Mouse (Mus musculus): ENCODE measurements around the gene Arhgap44.

Gene Arhgap44

DNA sequence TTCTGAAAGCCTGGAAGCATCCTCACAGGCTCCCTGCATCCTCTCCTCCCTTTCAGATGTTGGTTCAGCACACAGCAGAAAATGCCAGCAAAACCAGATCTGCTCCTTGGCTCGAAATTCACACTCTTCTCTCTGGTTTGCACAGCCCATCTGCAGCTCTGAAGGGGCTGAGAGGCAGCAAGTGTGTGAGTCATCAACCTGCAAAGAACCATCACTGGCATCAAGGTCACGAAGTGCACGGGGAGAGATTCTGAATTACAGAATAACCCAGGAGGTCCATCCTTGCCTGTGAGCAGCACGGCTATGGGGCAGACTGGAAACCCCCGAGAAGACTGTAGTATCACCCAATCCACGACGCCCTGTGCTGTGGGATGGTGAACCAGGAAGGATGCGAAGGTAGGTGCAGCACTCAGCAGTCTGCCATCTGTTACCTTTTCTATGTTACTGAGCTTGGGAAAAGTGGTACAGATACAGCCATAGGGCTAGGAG lies 27.5 kb downstream of the Arhgap44 start:
- no peak for DNase-seq

DNA sequence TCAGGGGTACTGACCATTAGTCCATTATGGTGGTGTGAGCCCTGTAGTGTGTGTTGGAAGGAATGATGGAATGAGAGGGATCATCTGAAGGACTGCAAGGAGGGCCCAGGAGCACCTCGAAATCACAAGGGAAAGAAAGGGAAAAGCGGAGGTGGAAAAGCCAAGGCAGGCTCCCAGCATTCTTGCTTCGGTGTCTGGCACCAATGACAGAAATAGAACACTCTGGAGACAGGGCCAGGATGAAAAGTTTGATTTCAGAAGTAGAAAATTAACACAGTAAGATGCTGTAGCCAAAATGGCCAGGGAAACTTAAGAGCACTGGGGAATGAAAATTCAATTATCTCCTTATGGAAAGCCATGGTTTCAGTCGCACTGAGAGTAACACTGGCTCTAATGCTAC lies 29.1 kb downstream of the Arhgap44 start:
- no peak for DNase-seq

DNA sequence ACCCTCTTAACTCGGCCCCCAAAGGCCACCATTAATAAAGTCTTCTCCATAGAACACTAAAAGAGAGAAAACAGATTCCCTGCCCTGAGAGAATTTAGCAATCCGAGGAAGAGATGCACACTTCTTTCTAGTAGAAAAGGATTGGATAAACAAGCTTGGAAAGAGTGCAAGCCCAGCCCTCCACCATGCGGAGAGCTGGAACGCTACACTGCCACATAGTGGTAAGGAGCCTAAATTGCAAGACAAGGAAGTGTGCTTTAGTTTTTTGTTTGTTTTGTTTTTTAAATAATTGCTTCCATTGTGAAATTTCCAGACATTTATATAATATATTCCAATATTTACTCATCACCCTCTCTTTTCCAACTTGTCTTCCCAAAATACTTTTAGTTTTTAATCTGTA lies 33.7 kb downstream of the Arhgap44 start:
- DNase-seq = no peak

DNA sequence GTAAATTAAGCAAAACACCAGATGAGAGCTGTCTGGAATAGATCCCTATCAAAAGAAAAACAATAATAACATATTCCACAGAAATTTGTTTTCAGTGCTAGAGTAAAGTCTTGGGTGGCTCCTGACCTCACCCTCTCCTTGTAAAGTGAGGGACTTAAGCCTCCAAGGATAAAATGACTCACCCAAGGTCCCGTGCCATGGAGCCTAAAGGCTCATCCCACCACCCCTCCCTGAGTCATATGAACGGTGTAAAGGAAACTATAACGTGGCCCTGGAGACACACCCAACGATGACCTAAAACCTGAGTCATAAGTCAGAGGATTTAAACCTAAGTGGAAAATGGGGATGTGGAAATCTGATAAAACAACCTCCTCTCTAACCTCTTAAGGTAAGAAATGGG lies 34.1 kb downstream of the Arhgap44 start:
- no peak for DNase-seq

DNA sequence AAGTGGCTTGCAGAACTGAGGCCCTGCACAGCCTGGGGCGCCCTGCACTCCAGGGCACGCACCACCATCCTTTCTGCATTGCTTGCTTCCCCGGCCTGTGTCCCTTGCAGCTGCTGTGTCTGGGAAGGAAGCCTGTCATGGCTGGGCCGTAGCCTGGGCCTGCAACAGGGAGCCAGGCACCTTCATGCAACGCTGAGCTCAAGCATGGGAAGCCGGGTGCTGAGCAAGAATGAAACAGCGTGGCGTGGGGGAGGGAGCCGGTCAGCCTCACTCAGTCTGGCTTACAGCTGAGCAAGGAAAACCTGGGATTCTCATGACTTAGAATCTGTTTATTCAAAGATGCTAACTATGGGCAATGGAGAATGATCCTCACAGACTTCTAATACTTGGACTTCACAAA lies 36.2 kb downstream of the Arhgap44 start:
- no peak for DNase-seq

DNA sequence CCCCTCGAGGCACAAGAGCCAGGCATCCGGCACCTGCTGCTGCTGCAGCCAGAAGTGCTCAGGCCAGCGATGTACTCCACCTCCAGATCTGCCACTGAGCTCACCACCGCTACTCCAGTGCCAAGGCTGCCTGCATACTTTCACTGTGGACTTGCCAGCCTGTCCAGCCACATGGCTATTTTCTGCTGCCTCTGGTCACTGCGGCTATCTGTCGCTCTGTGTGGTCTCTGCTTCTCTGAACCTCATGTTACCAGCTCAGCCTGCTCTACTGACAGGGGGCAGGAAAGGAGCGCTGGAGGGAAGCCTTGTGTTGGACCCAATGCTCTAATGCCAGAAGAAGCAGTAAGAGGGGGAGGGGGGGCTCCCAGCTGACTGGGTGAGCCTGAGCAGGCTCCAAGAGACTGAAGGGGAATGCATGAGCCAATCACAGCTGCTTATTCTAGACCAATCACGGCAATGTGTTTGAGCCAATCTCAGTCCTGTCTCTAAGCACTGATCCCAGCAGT lies 37.8 kb downstream of the Arhgap44 start:
- peak in 1 of 2 experiments; percentile 28 for DNase-seq

DNA sequence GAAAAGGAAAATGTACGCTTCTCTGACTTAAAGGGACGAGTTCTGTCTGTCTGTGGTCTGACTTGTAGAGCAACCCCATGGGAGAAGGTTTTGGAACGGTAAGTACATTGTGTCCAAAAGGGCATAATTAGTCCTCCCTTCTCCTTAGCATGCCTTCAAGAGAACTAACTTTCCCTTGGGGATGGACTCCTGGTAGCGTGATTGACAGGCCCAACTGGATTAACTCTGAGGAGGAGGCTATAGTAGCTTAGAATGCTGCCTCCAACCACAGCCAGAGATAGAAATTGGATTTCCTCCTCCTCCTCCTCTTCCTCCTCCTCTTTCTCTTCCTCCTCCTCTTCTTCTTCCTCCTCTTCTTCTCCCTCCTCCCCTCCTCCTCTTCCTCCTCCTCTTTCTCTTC lies 42.5 kb downstream of the Arhgap44 start:
- DNase-seq = no peak

DNA sequence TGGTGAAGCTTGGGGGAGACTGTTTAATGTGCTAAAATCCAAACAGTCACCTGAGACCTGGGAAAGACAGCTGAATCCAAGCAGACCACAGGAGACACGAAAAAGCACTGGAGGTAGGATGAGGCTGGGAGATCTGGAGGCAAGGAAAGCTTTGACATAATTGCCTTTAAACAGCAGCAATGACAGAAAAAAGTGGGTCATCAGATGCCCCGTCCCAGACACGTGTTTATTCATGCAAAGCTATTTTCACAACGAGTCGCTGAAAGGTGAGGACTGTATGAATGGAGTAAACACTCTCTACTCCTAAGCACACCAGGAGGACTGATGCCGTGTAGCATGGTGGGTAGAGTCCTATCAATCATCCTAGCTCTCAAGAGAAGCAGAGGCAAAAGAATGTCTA lies 47.0 kb downstream of the Arhgap44 start:
- no peak for DNase-seq

DNA sequence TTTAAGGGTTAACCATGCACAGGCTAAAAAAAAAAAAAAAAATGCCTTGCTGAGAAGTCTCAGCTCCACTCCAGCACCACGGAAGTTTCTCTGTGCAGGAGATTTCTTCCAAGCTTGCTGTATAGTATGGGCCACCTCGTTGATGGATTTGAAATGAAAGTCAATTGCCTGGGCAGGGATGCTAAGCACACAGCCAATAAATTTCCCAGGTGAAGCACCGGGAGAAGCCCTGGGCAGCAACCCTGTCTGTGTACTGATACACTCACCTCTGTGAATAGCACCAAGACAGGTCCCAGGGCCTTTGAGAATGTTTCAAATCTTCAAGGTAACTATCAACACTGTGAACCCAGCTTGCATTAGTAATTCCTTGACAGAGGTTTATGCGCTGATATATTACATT lies 50.7 kb downstream of the Arhgap44 start:
- DNase-seq = no peak

DNA sequence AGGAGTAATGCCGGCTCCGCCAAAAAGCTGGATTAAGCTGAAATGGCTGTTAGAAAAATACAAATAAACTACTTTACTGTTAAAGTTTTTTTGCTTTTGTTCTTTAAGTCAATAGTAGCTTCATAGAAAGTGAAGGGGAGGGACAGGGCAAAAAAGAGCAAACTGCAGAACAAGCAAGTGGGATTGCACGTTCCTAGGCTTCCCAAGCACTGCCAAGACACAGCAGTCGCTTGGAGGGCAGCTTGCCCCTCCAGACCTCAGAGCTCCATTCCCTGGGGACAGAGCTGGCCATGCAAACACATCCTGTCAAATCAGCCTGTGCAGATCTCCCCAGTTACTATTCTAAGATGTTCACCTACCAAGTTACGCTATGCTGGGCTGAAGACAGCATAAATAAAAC lies 51.1 kb downstream of the Arhgap44 start:
- DNase-seq = no peak

DNA sequence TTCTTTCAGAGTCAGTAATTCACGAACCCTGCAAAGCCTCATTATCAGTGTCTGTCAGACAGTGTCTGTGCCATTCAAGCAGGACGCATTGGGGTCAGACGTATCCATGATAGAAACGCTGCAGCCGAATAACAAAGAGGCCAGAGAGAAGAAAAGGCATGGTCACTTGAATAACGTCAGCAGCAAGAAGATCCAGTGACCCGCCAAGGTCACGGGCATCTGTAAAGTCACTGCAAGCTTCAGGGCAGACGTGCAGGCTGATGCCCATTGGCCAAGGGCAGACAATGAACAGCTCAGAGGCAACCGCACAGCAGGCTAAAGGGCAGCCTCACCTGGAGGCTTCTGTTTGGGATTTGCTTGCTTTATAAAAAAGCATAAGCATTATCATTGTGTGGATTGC lies 52.7 kb downstream of the Arhgap44 start:
- no peak for DNase-seq

DNA sequence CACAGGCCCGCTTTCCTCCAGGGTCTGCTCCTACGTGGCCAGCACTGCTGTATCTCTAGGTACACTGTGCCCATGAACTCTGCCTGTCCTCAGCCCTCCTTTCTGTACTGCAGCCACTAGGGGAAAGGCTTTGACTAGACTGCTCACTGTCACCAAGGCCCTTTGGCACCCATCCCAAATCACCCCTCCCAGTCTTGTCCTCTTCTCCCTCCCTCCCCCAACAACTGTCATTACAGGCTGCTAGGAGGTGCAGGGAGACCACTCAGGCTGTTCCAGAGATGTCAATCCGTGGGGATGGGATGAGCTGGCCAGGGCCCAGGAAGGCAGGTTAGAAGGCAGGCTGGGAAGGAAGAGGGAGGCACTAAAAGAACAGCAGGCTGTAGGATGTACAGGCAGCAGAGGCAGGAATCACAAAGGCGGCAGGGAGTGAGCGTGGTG lies 55.0 kb downstream of the Arhgap44 start:
- peak; percentile 16 to 38 for DNase-seq

DNA sequence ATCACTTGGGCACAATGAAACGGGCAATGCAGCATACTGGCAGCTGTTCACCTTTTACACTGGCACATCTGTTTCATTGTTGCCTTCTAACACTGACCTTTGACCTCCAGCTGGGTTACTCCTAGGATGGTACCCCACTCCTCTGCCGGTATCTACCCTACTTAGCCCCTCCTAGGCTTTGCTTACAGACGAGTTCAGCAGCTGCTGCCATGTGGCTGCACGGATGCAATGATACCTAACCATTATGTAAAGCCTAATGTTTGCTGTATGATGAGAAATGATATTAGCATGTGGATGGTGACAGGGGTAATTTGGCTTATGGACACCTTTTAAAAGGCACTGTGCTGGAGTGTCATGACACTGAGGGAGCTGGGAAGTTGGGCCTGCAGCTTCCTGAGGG lies 55.6 kb downstream of the Arhgap44 start:
- no peak for DNase-seq

DNA sequence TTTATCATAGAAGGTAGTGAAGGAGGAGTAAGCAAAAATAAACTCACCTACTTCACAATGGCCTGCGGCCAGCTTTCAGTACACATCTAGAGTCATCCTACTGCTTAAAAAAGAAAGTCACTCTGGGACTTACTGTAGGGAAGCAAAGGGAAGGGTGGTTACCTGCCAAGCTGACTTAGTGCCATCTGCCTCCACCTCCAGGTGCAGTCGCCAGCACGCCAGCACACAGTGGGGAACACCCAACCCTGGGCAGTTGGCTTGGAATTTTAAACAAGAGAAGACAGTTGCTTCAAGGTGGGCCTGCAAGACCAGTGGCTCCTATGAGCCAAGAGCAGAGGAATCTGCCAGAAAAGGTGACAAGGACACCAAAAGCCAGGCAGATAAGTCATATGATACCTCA lies 58.7 kb downstream of the Arhgap44 start:
- no peak for DNase-seq

DNA sequence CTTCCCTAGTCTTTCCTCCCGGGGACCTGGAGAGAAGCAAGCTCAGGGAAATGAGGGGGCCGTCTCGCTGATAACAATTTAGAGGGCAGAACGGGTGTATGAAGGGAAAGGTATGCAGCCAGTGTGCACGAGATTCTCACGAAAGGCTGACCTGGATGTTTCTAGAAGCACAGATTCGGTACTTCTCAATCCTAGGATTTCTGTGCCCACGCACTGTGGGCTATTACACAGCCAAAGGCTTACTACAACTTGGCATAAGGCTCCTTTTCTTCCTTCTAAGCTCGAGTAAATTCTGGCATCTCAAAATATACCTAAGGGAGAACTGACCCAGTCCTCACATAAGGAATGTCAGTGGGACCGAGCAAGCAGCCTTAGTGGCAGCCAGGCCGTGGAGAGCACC lies 61.6 kb downstream of the Arhgap44 start:
- no peak for DNase-seq

DNA sequence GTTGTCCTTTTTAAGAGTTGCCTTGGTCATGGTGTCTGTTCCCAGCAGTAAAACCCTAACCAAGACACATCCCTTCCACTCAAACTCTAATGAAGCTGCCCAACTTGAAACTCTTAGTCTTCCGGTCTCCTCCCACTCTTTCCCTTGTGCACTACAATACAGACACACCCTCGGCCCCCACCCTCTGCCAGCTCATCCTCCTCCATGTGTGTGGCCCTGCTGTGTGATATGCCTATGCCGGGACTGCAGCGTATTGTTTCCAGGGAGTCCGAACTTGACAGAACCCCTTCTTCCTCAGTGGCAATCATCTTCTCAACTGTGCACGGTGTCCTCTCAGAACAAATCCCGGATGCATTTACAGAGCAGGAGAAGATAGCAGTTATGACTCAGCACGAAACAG lies 62.7 kb downstream of the Arhgap44 start:
- DNase-seq = no peak

DNA sequence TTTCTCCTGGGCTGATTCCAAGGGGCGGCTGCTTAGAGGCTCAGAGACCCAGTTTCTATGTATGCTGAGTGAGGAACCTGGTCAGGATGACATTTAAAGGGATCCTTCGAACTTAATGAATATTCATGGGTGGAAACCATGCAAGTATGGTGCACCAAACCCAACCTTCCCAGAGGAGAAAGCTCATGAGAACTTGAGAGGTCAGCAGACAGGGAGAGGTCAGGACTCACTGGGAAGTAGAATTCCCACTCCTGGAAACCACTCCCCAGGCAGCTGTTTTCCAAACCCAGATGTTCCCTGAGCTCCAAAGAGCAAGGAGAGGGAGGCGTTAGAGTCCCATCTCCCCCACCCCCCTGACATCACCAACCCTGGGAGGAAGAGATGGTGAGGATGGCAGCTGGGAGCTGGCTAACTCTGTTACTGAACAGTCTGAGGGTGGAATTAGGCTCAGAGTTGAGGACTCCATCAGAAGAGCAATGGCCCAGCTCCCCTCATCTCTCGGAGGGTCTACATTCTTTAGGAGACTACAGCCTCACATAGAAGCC lies 65.2 kb downstream of the Arhgap44 start:
- DNase-seq = no peak

DNA sequence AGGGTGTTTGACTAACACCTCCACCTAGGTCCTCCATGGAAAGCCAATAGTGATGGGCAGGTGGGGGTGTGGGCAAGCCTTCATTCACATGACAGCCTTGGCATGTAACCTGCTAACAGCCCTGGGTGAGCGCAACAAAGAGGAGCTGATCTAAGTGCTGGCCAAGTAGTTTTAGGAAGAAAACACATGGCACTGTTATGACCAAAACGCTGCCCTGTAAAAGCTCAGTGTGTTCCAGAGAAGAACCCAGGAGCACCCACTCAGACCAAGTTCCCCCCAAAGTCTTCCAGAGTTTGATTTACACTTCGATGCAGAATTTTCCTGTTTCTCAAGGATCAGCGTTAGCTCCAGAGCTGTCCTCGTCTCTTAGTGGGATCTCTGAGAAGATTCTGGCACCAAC lies 65.9 kb downstream of the Arhgap44 start:
- DNase-seq = no peak

DNA sequence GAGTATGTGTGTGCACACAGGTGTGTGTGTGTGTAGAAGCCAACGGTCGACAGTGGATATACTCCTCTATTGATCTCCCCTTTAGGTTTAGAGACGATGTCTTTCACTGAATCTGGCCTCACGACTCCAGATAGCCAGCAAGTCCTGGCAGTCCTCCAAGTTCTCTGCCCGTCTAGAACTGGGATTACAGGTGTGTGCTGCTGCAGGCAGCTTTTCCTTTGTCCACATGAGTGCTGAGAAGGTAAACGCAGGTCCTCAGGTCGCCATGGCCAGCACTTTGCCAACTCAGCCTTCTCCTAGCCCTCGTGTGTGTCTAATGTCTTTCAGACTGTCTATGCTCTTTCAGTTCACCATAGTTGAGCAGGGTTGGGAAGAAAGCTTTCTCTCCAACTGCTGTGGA lies 69.9 kb downstream of the Arhgap44 start:
- DNase-seq = no peak

DNA sequence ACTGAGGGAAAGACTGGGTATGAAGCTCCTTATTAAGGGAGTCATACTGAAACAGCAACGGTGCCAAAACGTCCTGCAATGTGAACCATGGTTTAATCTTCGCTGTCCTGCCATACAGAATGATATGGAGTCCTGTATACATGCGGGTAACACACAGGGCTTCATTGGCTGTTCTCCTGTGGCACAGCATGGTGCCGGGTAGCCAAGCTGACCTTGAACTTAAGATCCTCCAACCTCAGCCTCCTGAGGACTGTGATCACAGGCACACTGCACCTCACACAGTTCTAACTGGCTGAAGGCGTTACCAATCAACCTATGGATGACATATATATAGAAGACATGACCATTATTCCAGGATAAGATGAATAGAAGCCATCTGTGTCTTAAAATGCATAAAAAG lies 72.4 kb downstream of the Arhgap44 start:
- DNase-seq = no peak

DNA sequence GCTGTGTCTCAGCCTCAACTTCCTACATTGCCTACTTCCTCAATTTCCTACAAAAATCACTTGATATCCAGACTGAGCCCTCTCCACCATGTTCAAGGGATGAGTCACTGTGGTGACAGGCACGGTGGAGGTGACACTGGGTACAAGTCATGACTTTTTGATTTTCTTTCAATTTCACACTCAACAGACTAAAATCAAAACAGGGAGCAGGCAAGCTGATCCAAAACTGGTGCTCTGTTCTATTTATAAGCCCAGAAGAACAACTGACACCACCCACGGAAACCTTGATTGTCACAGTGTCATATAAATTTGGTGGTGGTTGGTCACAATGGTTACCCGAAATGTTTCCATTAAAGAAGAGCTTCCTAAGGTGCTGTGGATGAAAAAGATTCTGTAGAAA lies 72.8 kb downstream of the Arhgap44 start:
- DNase-seq = no peak

DNA sequence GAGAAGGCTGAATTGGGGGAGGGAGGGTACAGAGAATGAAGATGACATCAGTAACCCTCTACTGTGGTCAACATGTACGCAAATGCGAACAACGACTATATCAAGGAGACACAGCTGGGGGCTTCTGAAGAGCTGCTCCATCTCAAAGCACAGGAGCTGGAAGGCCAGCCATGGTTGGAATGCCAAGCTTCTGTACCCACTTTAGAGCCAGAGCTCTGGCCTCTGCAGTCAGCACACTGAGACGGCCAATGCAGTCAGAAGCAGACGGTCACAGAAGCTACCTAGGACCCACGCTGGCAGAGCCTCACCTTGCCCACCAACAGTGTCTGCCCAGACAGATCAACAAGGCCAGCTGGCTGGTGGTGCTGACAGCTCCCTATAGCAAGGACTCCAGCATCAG lies 73.5 kb downstream of the Arhgap44 start:
- DNase-seq = no peak

DNA sequence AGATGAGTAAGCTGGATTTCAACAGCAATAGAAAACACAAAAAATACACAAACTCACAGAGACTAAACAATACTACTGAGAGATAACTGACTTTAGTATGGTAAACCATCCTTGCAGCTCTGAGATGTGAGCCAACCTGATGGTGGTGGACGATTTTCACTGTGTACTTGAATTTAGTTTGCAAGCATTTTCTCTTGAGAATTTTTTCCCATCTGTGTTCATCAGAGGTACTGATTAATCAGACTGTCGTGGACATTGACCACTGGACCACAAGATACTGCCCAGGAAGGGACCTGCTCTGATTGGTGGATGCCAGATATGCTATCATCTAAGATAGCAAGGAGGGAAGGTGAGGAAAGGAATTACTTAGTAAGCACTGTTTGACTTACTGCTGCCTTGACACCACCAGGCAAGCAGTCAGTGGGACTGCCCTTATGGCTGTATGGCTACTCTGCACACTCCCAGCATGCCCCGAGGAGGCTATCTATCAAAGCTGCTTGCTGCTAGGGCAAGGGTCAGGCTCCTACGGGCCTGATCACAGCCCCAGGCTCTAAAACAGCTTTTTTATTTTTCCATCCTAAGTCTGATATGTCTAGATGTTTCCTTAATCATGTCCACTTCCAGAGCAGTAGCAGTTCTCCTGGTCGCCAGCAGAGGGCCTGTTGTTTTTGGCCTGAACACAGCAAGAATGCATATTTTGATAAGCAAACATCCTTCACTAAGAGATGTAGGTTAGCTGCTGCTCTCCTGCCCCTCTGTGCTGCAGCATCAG lies 74.1 kb downstream of the Arhgap44 start:
- DNase-seq = peak; percentile 52 to 65

DNA sequence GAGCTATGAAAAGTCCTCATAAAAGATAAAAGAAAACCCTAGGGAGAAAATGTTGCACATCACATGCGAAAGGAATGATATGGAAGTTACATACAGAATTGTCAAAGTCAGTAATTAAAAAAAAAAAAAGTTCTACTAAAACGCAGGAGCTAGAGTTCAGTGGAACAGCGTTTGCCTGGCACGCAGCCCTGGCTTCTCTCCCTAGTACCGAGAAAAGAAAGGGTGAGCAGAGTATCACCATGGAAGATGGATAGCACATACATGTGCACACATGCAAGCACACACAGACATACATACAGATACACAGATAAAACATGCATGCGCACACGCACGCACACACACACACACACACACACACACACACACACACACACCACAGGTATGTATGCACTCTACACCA lies 82.0 kb downstream of the Arhgap44 start:
- DNase-seq = no peak

DNA sequence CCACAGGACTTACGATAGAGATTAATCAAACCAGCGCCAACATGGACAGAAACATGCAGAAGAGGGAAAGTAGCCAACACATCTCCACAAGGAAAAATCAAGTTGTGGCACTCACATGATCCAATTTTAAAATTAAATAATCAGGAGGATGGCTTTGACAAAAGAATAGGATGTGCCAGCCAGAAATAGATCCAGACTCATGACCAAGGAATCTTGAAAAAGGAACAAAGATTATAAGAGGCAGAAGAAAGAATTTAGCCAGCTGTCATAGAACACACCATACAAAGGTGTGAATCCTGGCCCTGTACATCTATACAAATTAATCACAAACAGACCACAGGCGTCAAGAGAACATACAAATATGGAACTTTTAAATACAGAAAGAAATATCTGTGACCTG lies 82.5 kb downstream of the Arhgap44 start:
- DNase-seq = no peak

Measured in lung, postnatal 4 days (tissue).